Mouse (Mus musculus) forebrain, embryonic 13.5 days (tissue): Measurements from ENCODE around the gene Fgd1. TPM values are rescaled to one million over a fixed set of nuclear protein-coding genes. Genes with fewer than 3 reads are reported as not detected.
A peak's percentile ranks its signal among the peaks of the same experiment; 100 is the strongest.

Experiments used
- ATAC-seq: fragments of 200-750 bp; cut with Nextera tagmentation; 2 replicates; pipeline ENCODE4 v1.8.0; 2017
- H3K27ac ChIP-seq: fragments of 300-500 bp; sonication (generic); 2 replicates; pipeline ENCODE4 v1.5.1; 2015; ENCODE audit warnings: inconsistent platforms, mild to moderate bottlenecking, moderate library complexity
- H3K27me3 ChIP-seq: fragments of 300-500 bp; sonication (generic); 2 replicates; pipeline ENCODE4 v1.6.1; 2015; ENCODE audit warnings: mild to moderate bottlenecking, inconsistent platforms
- H3K36me3 ChIP-seq: fragments of 300-500 bp; sonication (generic); 2 replicates; pipeline ENCODE4 v1.6.1; 2015; ENCODE audit warnings: mild to moderate bottlenecking, inconsistent platforms; ENCODE audit not compliant: poor library complexity, severe bottlenecking
- H3K4me1 ChIP-seq: fragments of 300-500 bp; sonication (generic); 2 replicates; pipeline ENCODE4 v1.6.1; 2015; ENCODE audit warnings: inconsistent platforms
- H3K4me2 ChIP-seq: fragments of 300-500 bp; sonication (generic); 2 replicates; pipeline ENCODE4 v1.6.1; 2015; ENCODE audit warnings: inconsistent platforms, mild to moderate bottlenecking, moderate library complexity
- H3K4me3 ChIP-seq: fragments of 300-500 bp; sonication (generic); 2 replicates; pipeline ENCODE4 v1.5.1; 2015; ENCODE audit warnings: mild to moderate bottlenecking, inconsistent platforms
- H3K9ac ChIP-seq: fragments of 300-500 bp; sonication (generic); 2 replicates; pipeline ENCODE4 v1.6.1; 2015; ENCODE audit warnings: mild to moderate bottlenecking, inconsistent platforms
- H3K9me3 ChIP-seq: fragments of 300-500 bp; sonication (generic); replicated peaks from 2 replicates; pipeline ENCODE4 v1.6.1; 2016; ENCODE audit warnings: inconsistent platforms
- WGBS: fragments of 180-500 bp; shearing (Covaris S2); methylation state at CpG from one replicate; pipeline ENCODE4 v1.1.7; 2015; 5-methylcytosine and 5-hydroxymethylcytosine counted together
- polyA plus RNA-seq: library from polyadenylated mRNA; unstranded; fragments of >200 nt; fragmentation: Nextera tagmentation; extraction: Ambion mirVana; gene quantifications from 2 replicates; pipeline ENCODE4 v1.2.1, GENCODE M21; 2015

The Fgd1 gene
- polyA plus RNA-seq, 1 experiment from 2014 or later = 9.2 TPM

- no peaks in the 10 kb centered on the region for H3K9me3 ChIP-seq
- no peaks in the 10 kb centered on the region for H3K27me3 ChIP-seq
- H3K9ac ChIP-seq = no peak overlapping the region
- H3K4me3 ChIP-seq = no peak overlapping the region
- WGBS = 66% methylated on average over 7 of the region's 7 CpGs
- H3K4me1 ChIP-seq = peaks cover 32% of the 10 kb centered on the region
- H3K27ac ChIP-seq = no peak overlapping the region
- ATAC-seq = no peak
- no peaks in the 10 kb centered on the region for H3K36me3 ChIP-seq
- peak overlapping the region; percentile 70; the same call in 1 of the 2 replicates for H3K4me2 ChIP-seq
Observed at GRCm38 (mm10) chrX:151050337-151050736, 4.4 kb downstream of the Fgd1 start.

GRCm38 (mm10) chrX:151054489-151054888 is 8.5 kb downstream of the Fgd1 start:
- no peak overlapping the region for H3K27ac ChIP-seq
- ATAC-seq = no peak
- WGBS = 57% methylated on average over 5 of the region's 6 CpGs

GRCm38 (mm10) chrX:151055559-151055958 is 9.6 kb downstream of the Fgd1 start:
- WGBS = 13% methylated on average over 1 of the region's 1 CpGs
- no peak for ATAC-seq
- H3K27ac ChIP-seq = no peak overlapping the region

More at GRCm38 (mm10) chrX:151054489-151054888, 8.5 kb downstream of the Fgd1 start:
- Histone ChIP-seq H3K27me3 (no peaks in the 10 kb centered on the region), H3K36me3 (no peaks in the 10 kb centered on the region), H3K4me2 (no peak overlapping the region), H3K4me3 (no peak overlapping the region), H3K9me3 (no peaks in the 10 kb centered on the region), H3K9ac (no peak overlapping the region), H3K4me1 (peaks cover 16% of the 10 kb centered on the region)

GRCm38 (mm10) chrX:151059346-151059745 is 13.4 kb downstream of the Fgd1 start:
- H3K36me3 ChIP-seq = no peaks in the 10 kb centered on the region
- no peaks in the 10 kb centered on the region for H3K9me3 ChIP-seq
- no peak for ATAC-seq
- WGBS = 78% methylated on average over 1 of the region's 1 CpGs
- H3K9ac ChIP-seq = no peak overlapping the region
- H3K4me2 ChIP-seq = no peak overlapping the region
- H3K27ac ChIP-seq = no peak overlapping the region
- no peaks in the 10 kb centered on the region for H3K27me3 ChIP-seq
- no peak overlapping the region for H3K4me3 ChIP-seq
- H3K4me1 ChIP-seq = 0 out of 2 replicates have a peak, but pooled peaks cover 2% of the 10 kb centered on the region

More at GRCm38 (mm10) chrX:151055559-151055958, 9.6 kb downstream of the Fgd1 start:
- Histone ChIP-seq H3K4me1 (peaks cover 6% of the 10 kb centered on the region; the same call in 1 of the 2 replicates), H3K9me3 (no peaks in the 10 kb centered on the region), H3K9ac (no peak overlapping the region), H3K27me3 (no peaks in the 10 kb centered on the region), H3K4me3 (no peak overlapping the region), H3K36me3 (no peaks in the 10 kb centered on the region), H3K4me2 (no peak overlapping the region)

- no peak for ATAC-seq
- H3K9ac ChIP-seq = no peak overlapping the region
Observed at GRCm38 (mm10) chrX:151061615-151062299, 15.8 kb downstream of the Fgd1 start.

GRCm38 (mm10) chrX:151066071-151066666 is 20.2 kb downstream of the Fgd1 start:
- no peaks in the 10 kb centered on the region for H3K27me3 ChIP-seq

More at GRCm38 (mm10) chrX:151061615-151062299, 15.8 kb downstream of the Fgd1 start:
- Histone ChIP-seq H3K4me2 (no peak overlapping the region), H3K36me3 (peaks cover 3% of the 10 kb centered on the region; the same call in 1 of the 2 replicates), H3K9me3 (no peaks in the 10 kb centered on the region), H3K27me3 (no peaks in the 10 kb centered on the region), H3K27ac (no peak overlapping the region), H3K4me3 (no peak overlapping the region), H3K4me1 (no peaks in the 10 kb centered on the region)
- 79% methylated on average over 3 of the region's 3 CpGs for WGBS

GRCm38 (mm10) chrX:151067876-151068275 is 21.9 kb downstream of the Fgd1 start:
- Histone ChIP-seq H3K4me1 (no peaks in the 10 kb centered on the region), H3K9me3 (no peaks in the 10 kb centered on the region), H3K4me3 (no peak overlapping the region), H3K9ac (no peak overlapping the region), H3K4me2 (no peak overlapping the region), H3K36me3 (peaks cover 49% of the 10 kb centered on the region), H3K27me3 (no peaks in the 10 kb centered on the region), H3K27ac (no peak overlapping the region)
- WGBS = 91% methylated on average over 5 of the region's 5 CpGs
- ATAC-seq = no peak

More at GRCm38 (mm10) chrX:151066071-151066666, 20.2 kb downstream of the Fgd1 start:
- Histone ChIP-seq H3K36me3 (peaks cover 34% of the 10 kb centered on the region; the same call in 1 of the 2 replicates), H3K27ac (no peak overlapping the region), H3K9ac (no peak overlapping the region), H3K9me3 (no peaks in the 10 kb centered on the region), H3K4me3 (no peak overlapping the region), H3K4me2 (no peak overlapping the region), H3K4me1 (no peaks in the 10 kb centered on the region)
- 88% methylated on average over 7 of the region's 7 CpGs for WGBS
- ATAC-seq = no peak

GRCm38 (mm10) chrX:151076007-151076406 is 30.1 kb downstream of the Fgd1 start:
- Histone ChIP-seq H3K4me3 (no peak overlapping the region), H3K36me3 (peaks cover 40% of the 10 kb centered on the region), H3K9ac (no peak overlapping the region), H3K4me2 (no peak overlapping the region), H3K4me1 (no peaks in the 10 kb centered on the region), H3K27ac (no peak overlapping the region), H3K27me3 (no peaks in the 10 kb centered on the region), H3K9me3 (no peaks in the 10 kb centered on the region)
- 92% methylated on average over 5 of the region's 5 CpGs for WGBS
- ATAC-seq = no peak

GRCm38 (mm10) chrX:151076941-151077485 is 31.1 kb downstream of the Fgd1 start:
- H3K9ac ChIP-seq = no peak overlapping the region
- whole genome bisulfite sequencing = 60% methylated on average over 4 of the region's 4 CpGs

GRCm38 (mm10) chrX:151085599-151085998 is 39.6 kb downstream of the Fgd1 start:
- Histone ChIP-seq H3K9me3 (no peaks in the 10 kb centered on the region), H3K4me3 (no peak overlapping the region), H3K36me3 (peaks cover 58% of the 10 kb centered on the region), H3K27ac (no peak overlapping the region), H3K4me1 (no peaks in the 10 kb centered on the region), H3K4me2 (no peak overlapping the region), H3K27me3 (no peaks in the 10 kb centered on the region), H3K9ac (no peak overlapping the region)
- no peak for ATAC-seq
- WGBS = 83% methylated on average over 2 of the region's 2 CpGs

More at GRCm38 (mm10) chrX:151076941-151077485, 31.1 kb downstream of the Fgd1 start:
- Histone ChIP-seq H3K36me3 (peaks cover 36% of the 10 kb centered on the region), H3K27ac (peak overlapping the region; percentile 14; the same call in 1 of the 2 replicates), H3K4me3 (no peak overlapping the region), H3K9me3 (no peaks in the 10 kb centered on the region), H3K27me3 (no peaks in the 10 kb centered on the region), H3K4me2 (no peak overlapping the region), H3K4me1 (no peaks in the 10 kb centered on the region)
- peak; percentile 36; the same call in 1 of the 2 replicates for ATAC-seq

- Histone ChIP-seq H3K9ac (no peak overlapping the region), H3K9me3 (no peaks in the 10 kb centered on the region), H3K27me3 (no peaks in the 10 kb centered on the region), H3K27ac (no peak overlapping the region), H3K4me1 (no peaks in the 10 kb centered on the region), H3K36me3 (peaks cover 50% of the 10 kb centered on the region), H3K4me3 (no peak overlapping the region), H3K4me2 (no peak overlapping the region)
- ATAC-seq = no peak
- WGBS = 84% methylated on average over 1 of the region's 1 CpGs
Observed at GRCm38 (mm10) chrX:151087418-151087817, 41.5 kb downstream of the Fgd1 start.
